Mouse (Mus musculus): Measurements from ENCODE around the gene Soga1. TPM values are rescaled to one million over a fixed set of nuclear protein-coding genes. Genes with fewer than 3 reads are reported as not detected.

Gene Soga1
- polyA plus RNA-seq, 1 experiment, result 5.8 TPM

GRCm38 (mm10) chr2:157007234-157007596, 71.8 kb downstream of the Soga1 start:
- H3K27me3 ChIP-seq (replicated peaks), result no peaks in the 10 kb centered on the region
- TF ChIP-seq GATA1 (IDR thresholded peaks at IDR 0.05; ENCODE audit: borderline replicate concordance, low read length) (no peak), FLI1 (IDR thresholded peaks at IDR 0.05; ENCODE audit: low read length) (no peak)
- H3K4me3 ChIP-seq (replicated peaks), result peak overlapping the region; percentile 97
- H3K9me3 ChIP-seq, result no peaks in the 10 kb centered on the region
- peaks cover 64% of the 10 kb centered on the region for H3K4me1 ChIP-seq
- H3K36me3 ChIP-seq (replicated peaks; ENCODE audit: low read length), result peaks cover 28% of the 10 kb centered on the region

GRCm38 (mm10) chr2:157006511-157007233, 72.4 kb downstream of the Soga1 start, which contains the start of gene Dsn1:
TSS of gene Dsn1 (minus strand) at chr2:157007154.
- Histone ChIP-seq H3K4me3 (replicated peaks) (peak within 1 kb of the TSS; percentile 97), H3K4me1 (peaks cover 59% of the 10 kb centered on the region), H3K9me3 (no peaks in the 10 kb centered on the region), H3K27me3 (replicated peaks) (no peaks in the 10 kb centered on the region), H3K36me3 (replicated peaks; ENCODE audit: low read length) (peaks cover 30% of the 10 kb centered on the region)
- TF ChIP-seq GATA1 (IDR thresholded peaks at IDR 0.05; ENCODE audit: borderline replicate concordance, low read length) (no peak), FLI1 (IDR thresholded peaks at IDR 0.05; ENCODE audit: low read length) (no peak)

DNA sequence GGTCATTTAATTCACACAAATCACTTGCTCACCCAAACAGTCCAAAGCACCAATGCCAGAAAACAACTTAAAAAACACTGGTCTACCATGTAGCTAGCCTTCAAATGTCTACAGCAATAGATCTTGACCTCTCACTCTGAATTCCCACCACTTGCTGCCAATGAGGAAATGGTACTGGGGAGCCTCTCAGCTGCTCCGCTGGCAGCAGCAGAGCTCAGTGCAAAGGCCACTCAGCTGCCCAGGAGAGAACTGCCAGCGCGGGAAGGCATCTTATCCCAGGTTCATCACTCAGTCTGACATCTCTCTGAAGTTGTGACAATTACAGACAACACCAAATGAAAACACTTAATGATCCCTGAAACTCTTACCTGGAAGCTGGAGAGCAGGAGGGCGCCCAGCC, 76.7 kb downstream of the Soga1 start:
- TF ChIP-seq GATA1 (IDR thresholded peaks at IDR 0.05; ENCODE audit: borderline replicate concordance, low read length), result no peak
- no peak for TF ChIP-seq FLI1 (IDR thresholded peaks at IDR 0.05; ENCODE audit: low read length)
- H3K27me3 ChIP-seq (replicated peaks), result no peaks in the 10 kb centered on the region
- no peaks in the 10 kb centered on the region for H3K9me3 ChIP-seq
- H3K36me3 ChIP-seq (replicated peaks; ENCODE audit: low read length), result peaks cover 69% of the 10 kb centered on the region
- no peak overlapping the region for H3K4me3 ChIP-seq (replicated peaks)
- peaks cover 20% of the 10 kb centered on the region for H3K4me1 ChIP-seq

- Histone ChIP-seq H3K27me3 (replicated peaks) (no peaks in the 10 kb centered on the region), H3K4me3 (replicated peaks) (no peak overlapping the region), H3K4me1 (no peaks in the 10 kb centered on the region; the same call in 1 of the 2 replicates), H3K9me3 (no peaks in the 10 kb centered on the region), H3K36me3 (replicated peaks; ENCODE audit: low read length) (peaks cover 83% of the 10 kb centered on the region)
- TF ChIP-seq FLI1 (IDR thresholded peaks at IDR 0.05; ENCODE audit: low read length) (no peak), GATA1 (IDR thresholded peaks at IDR 0.05; ENCODE audit: borderline replicate concordance, low read length) (no peak)
Measured at GRCm38 (mm10) chr2:156998263-156998662, 80.8 kb downstream of the Soga1 start.

DNA sequence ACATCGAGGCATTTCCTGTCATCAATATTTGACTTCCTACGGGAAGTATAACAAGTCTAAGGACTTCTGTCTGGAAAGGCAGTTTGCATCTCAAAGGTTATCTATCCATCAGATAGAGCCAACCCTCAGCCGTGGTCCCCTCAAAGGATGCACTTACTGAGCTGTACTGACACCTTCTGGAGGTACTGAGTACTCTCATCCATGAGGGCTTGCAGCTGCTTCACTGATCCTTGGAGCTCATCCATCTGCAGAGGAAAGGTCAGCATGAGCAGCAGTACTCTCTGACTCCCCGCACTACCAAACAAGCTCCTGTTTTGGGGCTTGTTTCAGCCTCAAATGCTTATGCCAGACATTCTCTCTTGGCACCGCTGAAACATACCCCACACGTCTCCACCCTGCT, 82.5 kb downstream of the Soga1 start:
- TF ChIP-seq GATA1 (IDR thresholded peaks at IDR 0.05; ENCODE audit: borderline replicate concordance, low read length), result no peak
- TF ChIP-seq FLI1 (IDR thresholded peaks at IDR 0.05; ENCODE audit: low read length), result no peak
- Histone ChIP-seq H3K27me3 (replicated peaks) (no peaks in the 10 kb centered on the region), H3K9me3 (no peaks in the 10 kb centered on the region), H3K36me3 (replicated peaks; ENCODE audit: low read length) (peaks cover 75% of the 10 kb centered on the region), H3K4me1 (peaks cover 8% of the 10 kb centered on the region; the same call in 1 of the 2 replicates), H3K4me3 (replicated peaks) (no peak overlapping the region)

DNA sequence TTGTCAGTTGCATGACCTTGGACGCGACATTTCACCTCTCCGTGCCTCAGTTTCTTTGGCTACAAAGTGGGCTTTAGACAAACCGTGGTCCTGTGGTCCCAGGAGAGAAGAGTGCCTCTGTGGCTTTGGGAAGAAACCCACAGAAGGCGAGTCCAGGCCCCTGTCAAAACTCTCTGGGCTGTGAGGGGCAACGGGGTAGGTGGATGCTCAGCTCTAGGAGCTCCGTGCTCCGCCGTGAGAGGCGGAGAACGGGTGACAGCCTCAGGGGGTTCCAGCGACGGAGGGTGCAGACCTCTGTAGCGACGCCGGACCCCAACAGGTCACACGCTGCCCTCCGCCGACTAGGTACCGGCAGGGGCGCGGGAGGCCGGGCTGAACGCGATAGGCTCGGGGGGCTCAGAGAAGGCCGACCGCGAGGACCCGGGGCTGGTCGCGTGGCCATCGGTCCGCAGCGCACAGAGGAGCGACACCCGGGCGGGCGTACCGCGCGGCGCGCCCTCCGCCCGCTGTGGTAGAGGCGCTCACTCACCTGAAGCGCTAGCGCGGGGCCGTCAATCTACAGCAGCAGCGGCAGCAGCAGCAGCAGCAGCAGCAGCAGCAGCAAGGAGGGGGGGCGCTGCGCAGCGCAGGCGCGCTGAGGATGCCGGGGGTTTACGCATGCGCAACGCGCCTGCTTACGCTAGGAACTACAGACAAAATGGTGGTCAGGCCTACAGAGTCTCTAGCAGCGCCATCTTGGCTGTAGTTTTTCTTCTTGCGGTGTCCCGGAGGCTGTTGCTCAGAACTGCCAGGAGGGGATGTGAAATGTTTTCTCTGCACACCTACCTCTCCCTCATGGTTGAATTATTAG, 87.4 kb downstream of the Soga1 start, which contains the start of gene Ndrg3:
Gene Ndrg3, minus strand, starts transcription at position 587 of the 850 bp plus-strand sequence.
- Histone ChIP-seq H3K27me3 (replicated peaks) (no peaks in the 10 kb centered on the region), H3K36me3 (replicated peaks; ENCODE audit: low read length) (peaks cover 30% of the 10 kb centered on the region), H3K4me3 (replicated peaks) (peak within 1 kb of the TSS; percentile 99), H3K4me1 (peaks cover 45% of the 10 kb centered on the region), H3K9me3 (no peaks in the 10 kb centered on the region)
- TF ChIP-seq FLI1 (IDR thresholded peaks at IDR 0.05; ENCODE audit: low read length) (no peak), GATA1 (IDR thresholded peaks at IDR 0.05; ENCODE audit: borderline replicate concordance, low read length) (no peak)

- Histone ChIP-seq H3K4me3 (replicated peaks) (peak overlapping the region; percentile 99), H3K9me3 (no peaks in the 10 kb centered on the region), H3K27me3 (replicated peaks) (no peaks in the 10 kb centered on the region), H3K36me3 (replicated peaks; ENCODE audit: low read length) (peaks cover 22% of the 10 kb centered on the region), H3K4me1 (peaks cover 45% of the 10 kb centered on the region)
- TF ChIP-seq GATA1 (IDR thresholded peaks at IDR 0.05; ENCODE audit: borderline replicate concordance, low read length) (no peak), FLI1 (IDR thresholded peaks at IDR 0.05; ENCODE audit: low read length) (no peak)
Measured at GRCm38 (mm10) chr2:156990727-156991431, 88.2 kb downstream of the Soga1 start.

DNA sequence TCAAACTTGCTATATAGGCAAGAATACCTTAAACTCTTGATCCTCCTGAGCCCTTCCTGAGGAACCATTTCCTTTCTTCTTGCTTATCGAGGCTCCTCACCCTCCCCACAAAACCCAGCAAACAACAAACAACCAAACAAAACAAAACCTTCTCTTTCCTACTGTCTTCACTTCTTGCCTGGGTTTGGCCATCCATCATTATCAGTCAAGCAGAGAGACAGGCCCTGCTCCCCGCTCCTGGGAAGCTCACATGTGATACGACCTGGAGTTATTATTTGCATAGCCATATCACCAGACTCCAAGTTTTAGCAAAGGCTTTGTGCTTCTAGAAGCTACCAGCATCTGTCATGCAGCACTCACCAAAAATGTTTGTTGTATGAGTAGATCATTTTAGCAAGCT, 91.7 kb downstream of the Soga1 start:
- H3K27me3 ChIP-seq (replicated peaks), result no peaks in the 10 kb centered on the region
- peaks cover 6% of the 10 kb centered on the region for H3K36me3 ChIP-seq (replicated peaks; ENCODE audit: low read length)
- H3K4me3 ChIP-seq (replicated peaks), result no peak overlapping the region
- H3K4me1 ChIP-seq, result peaks cover 57% of the 10 kb centered on the region
- no peaks in the 10 kb centered on the region for H3K9me3 ChIP-seq
- TF ChIP-seq GATA1 (IDR thresholded peaks at IDR 0.05; ENCODE audit: borderline replicate concordance, low read length) (no peak), FLI1 (IDR thresholded peaks at IDR 0.05; ENCODE audit: low read length) (no peak)

GRCm38 (mm10) chr2:156982864-156983263, 96.2 kb downstream of the Soga1 start:
- H3K36me3 ChIP-seq (replicated peaks; ENCODE audit: low read length), result peaks cover 19% of the 10 kb centered on the region
- TF ChIP-seq FLI1 (IDR thresholded peaks at IDR 0.05; ENCODE audit: low read length), result no peak
- TF ChIP-seq GATA1 (IDR thresholded peaks at IDR 0.05; ENCODE audit: borderline replicate concordance, low read length), result no peak

More at GRCm38 (mm10) chr2:156982864-156983263, 96.2 kb downstream of the Soga1 start:
- Histone ChIP-seq H3K27me3 (replicated peaks) (no peaks in the 10 kb centered on the region), H3K9me3 (no peaks in the 10 kb centered on the region), H3K4me3 (replicated peaks) (peak overlapping the region; percentile 26), H3K4me1 (peaks cover 47% of the 10 kb centered on the region)

All from megakaryocyte, embryonic 14.5 days (primary cell).